Mouse (Mus musculus): ENCODE data around the gene Rpl19. TPM values are rescaled to one million over a fixed set of nuclear protein-coding genes. Genes with fewer than 3 reads are reported as not detected.

Gene Rpl19
- total and polyA plus RNA-seq, 3 experiments, result 2,949 to 5,259 (median 3,446) TPM

- H3K27ac ChIP-seq (ENCODE audit: insufficient read depth, low read depth), result no peak overlapping the region
- H3K9me3 ChIP-seq (replicated peaks; ENCODE audit: low read length), result no peaks in the 10 kb centered on the region
- no peak overlapping the region for H3K4me2 ChIP-seq (ENCODE audit: insufficient read depth, low read depth, poor library complexity, severe bottlenecking)
- H3K4me3 ChIP-seq (replicated peaks in 1 of 3; ENCODE audit: low read depth in 2 of 3, low read length in 2 of 3, poor library complexity in 1 of 3), result no peak overlapping the region
- in situ Hi-C loops (cut with MboI; ENCODE audit: low pct_ligation_motif_present, low pct_unique_long_range_greater_than_20kb, low sequenced_read_pairs), result no loop called here
- peaks cover 17 to 49% of the 10 kb centered on the region in 2 experiments for H3K4me1 ChIP-seq (ENCODE audit: control insufficient read depth in 1 of 2, insufficient read depth in 2 of 2)
- dilution Hi-C loops (cut with MboI; ENCODE audit: extremely low pct_ligation_motif_present, extremely low pct_unique_long_range_greater_than_20kb, low sequenced_read_pairs), result no loop called here
- no peaks in the 10 kb centered on the region for H3K79me2 ChIP-seq (replicated peaks; ENCODE audit: control insufficient read depth, extremely low read depth, insufficient read depth, poor library complexity, severe bottlenecking)
- TF ChIP-seq BHLHE40 (IDR thresholded peaks at IDR 0.05; ENCODE audit: low read depth, low read length), result no peak
- TF ChIP-seq MXI1 (IDR thresholded peaks at IDR 0.05; ENCODE audit: low read depth, low read length), result no peak
- TF ChIP-seq MYC (IDR thresholded peaks at IDR 0.05; ENCODE audit: low read depth, low read length), result no peak
- TF ChIP-seq CTCF (conservative IDR thresholded peaks at IDR 0.05 in 1 of 2, IDR thresholded peaks at IDR 0.05 in 1 of 2; ENCODE audit: low read depth in 2 of 2, low read length in 2 of 2), result no peak
- TF ChIP-seq USF1 (IDR thresholded peaks at IDR 0.05; ENCODE audit: low read depth, low read length), result no peak
- no peak for TF ChIP-seq POLR2AphosphoS2 (IDR thresholded peaks at IDR 0.05; ENCODE audit: low read depth, low read length)
- TF ChIP-seq ZMIZ1 (IDR thresholded peaks at IDR 0.05; ENCODE audit: low read depth, low read length), result no peak
- no peak for TF ChIP-seq CHD1 (IDR thresholded peaks at IDR 0.05; ENCODE audit: low read depth, low read length)
- no peak for TF ChIP-seq ZNF384 (IDR thresholded peaks at IDR 0.05; ENCODE audit: low read depth, low read length)
- no peak for TF ChIP-seq JUN (IDR thresholded peaks at IDR 0.05; ENCODE audit: insufficient read depth, low read depth, low read length)
- no peak for TF ChIP-seq SMC3 (IDR thresholded peaks at IDR 0.05; ENCODE audit: low read depth, low read length)
- no peak for TF ChIP-seq GABPA (IDR thresholded peaks at IDR 0.05; ENCODE audit: insufficient replicate concordance, low read depth, low read length)
- TF ChIP-seq UBTF (IDR thresholded peaks at IDR 0.05; ENCODE audit: low read depth, low read length), result no peak
- no peak for TF ChIP-seq NRF1 (IDR thresholded peaks at IDR 0.05; ENCODE audit: low read depth, low read length)
- TF ChIP-seq NELFE (IDR thresholded peaks at IDR 0.05; ENCODE audit: low read depth, low read length), result no peak
- TF ChIP-seq POLR2A (IDR thresholded peaks at IDR 0.05; ENCODE audit: low read depth, low read length), result no peak
- no peak for TF ChIP-seq ELF1 (IDR thresholded peaks at IDR 0.05; ENCODE audit: low read depth, low read length)
- TF ChIP-seq RAD21 (IDR thresholded peaks at IDR 0.05; ENCODE audit: low read depth, low read length), result no peak
- TF ChIP-seq ZC3H11A (IDR thresholded peaks at IDR 0.05; ENCODE audit: low read depth, low read length), result no peak
- TF ChIP-seq EP300 (IDR thresholded peaks at IDR 0.05; ENCODE audit: low read length), result no peak
- H3K9ac ChIP-seq (ENCODE audit: insufficient read depth, low read depth), result no peak overlapping the region
- peaks cover 30% of the 10 kb centered on the region for H3K27me3 ChIP-seq (replicated peaks)
- DNase-seq (ENCODE audit: extremely low read depth), result no peak
- no peaks in the 10 kb centered on the region for H3K36me3 ChIP-seq (replicated peaks in 1 of 2; ENCODE audit: control insufficient read depth in 1 of 2, insufficient read depth in 1 of 2, low read length in 1 of 2)
Measured at GRCm38 (mm10) chr11:98020710-98021109, 5.8 kb upstream of the Rpl19 start.

DNA sequence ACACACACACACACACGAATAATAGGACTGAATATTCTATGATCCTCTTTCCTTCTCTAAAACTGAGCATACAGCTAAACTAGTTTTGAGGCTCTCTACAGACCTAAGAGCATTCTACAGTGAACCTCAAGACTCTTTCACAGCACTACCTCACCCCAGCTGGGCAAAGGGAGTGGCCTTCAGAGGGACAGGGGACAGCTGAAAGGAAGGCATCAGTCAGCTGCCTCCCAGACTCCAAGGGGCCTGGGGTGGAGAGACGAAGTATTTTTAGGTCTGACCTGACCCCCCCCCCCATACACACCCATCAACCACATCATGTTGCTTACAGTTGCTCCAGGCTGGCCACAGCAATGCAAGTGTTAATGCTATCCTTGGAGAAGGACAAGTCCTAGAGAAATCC, 5.4 kb upstream of the Rpl19 start:
- no peak overlapping the region for H3K9ac ChIP-seq (ENCODE audit: insufficient read depth, low read depth)
- dilution Hi-C loops (cut with MboI; ENCODE audit: extremely low pct_ligation_motif_present, extremely low pct_unique_long_range_greater_than_20kb, low sequenced_read_pairs) (no loop called here), in situ Hi-C loops (cut with MboI; ENCODE audit: low pct_ligation_motif_present, low pct_unique_long_range_greater_than_20kb, low sequenced_read_pairs) (no loop called here)
- H3K4me3 ChIP-seq (replicated peaks in 1 of 3; ENCODE audit: low read depth in 2 of 3, low read length in 2 of 3, poor library complexity in 1 of 3), result no peak overlapping the region
- DNase-seq (ENCODE audit: extremely low read depth), result no peak
- H3K27ac ChIP-seq (ENCODE audit: insufficient read depth, low read depth), result no peak overlapping the region
- H3K4me1 ChIP-seq (ENCODE audit: control insufficient read depth in 1 of 2, insufficient read depth in 2 of 2), result peaks cover 17 to 53% of the 10 kb centered on the region in 2 experiments
- H3K9me3 ChIP-seq (replicated peaks; ENCODE audit: low read length), result no peaks in the 10 kb centered on the region
- H3K27me3 ChIP-seq (replicated peaks), result peaks cover 30% of the 10 kb centered on the region
- no peak overlapping the region for H3K4me2 ChIP-seq (ENCODE audit: insufficient read depth, low read depth, poor library complexity, severe bottlenecking)
- TF ChIP-seq E2F4 (IDR thresholded peaks at IDR 0.05; ENCODE audit: insufficient replicate concordance, low read depth, low read length) (no peak), SIN3A (IDR thresholded peaks at IDR 0.05; ENCODE audit: low read length) (no peak), SMC3 (IDR thresholded peaks at IDR 0.05; ENCODE audit: low read depth, low read length) (no peak), ZC3H11A (IDR thresholded peaks at IDR 0.05; ENCODE audit: low read depth, low read length) (no peak), ETS1 (conservative IDR thresholded peaks at IDR 0.05; ENCODE audit: low read depth, low read length) (no peak), CHD2 (IDR thresholded peaks at IDR 0.05; ENCODE audit: low read length) (no peak), MYC (IDR thresholded peaks at IDR 0.05; ENCODE audit: low read depth, low read length) (no peak), PAX5 (IDR thresholded peaks at IDR 0.05; ENCODE audit: low read length) (no peak), USF1 (IDR thresholded peaks at IDR 0.05; ENCODE audit: low read depth, low read length) (no peak), HCFC1 (IDR thresholded peaks at IDR 0.05; ENCODE audit: low read depth, low read length) (no peak), USF2 (conservative IDR thresholded peaks at IDR 0.05; ENCODE audit: low read depth, low read length) (no peak), ELF1 (IDR thresholded peaks at IDR 0.05; ENCODE audit: low read depth, low read length) (no peak), KAT2A (IDR thresholded peaks at IDR 0.05; ENCODE audit: insufficient replicate concordance, low read length) (no peak), GABPA (IDR thresholded peaks at IDR 0.05; ENCODE audit: insufficient replicate concordance, low read depth, low read length) (no peak), MAX (IDR thresholded peaks at IDR 0.05; ENCODE audit: low read length) (no peak), ZKSCAN1 (IDR thresholded peaks at IDR 0.05; ENCODE audit: borderline replicate concordance, low read depth, low read length) (no peak), EP300 (IDR thresholded peaks at IDR 0.05; ENCODE audit: low read length) (no peak), MAZ (IDR thresholded peaks at IDR 0.05; ENCODE audit: low read depth, low read length) (no peak), RAD21 (IDR thresholded peaks at IDR 0.05; ENCODE audit: low read depth, low read length) (no peak)
- no peaks in the 10 kb centered on the region for H3K36me3 ChIP-seq (replicated peaks in 1 of 2; ENCODE audit: control insufficient read depth in 1 of 2, insufficient read depth in 1 of 2, low read length in 1 of 2)
- H3K79me2 ChIP-seq (replicated peaks; ENCODE audit: control insufficient read depth, extremely low read depth, insufficient read depth, poor library complexity, severe bottlenecking), result no peaks in the 10 kb centered on the region

Data from CH12.LX (cell line).